Mouse (Mus musculus) adrenal gland, postnatal 36 days (tissue): Measurements from ENCODE around the gene Gxylt2. TPM values are rescaled to one million over a fixed set of nuclear protein-coding genes. Genes with fewer than 3 reads are reported as not detected.

Source experiments
- DNase-seq, 2 experiments: peaks; one replicate each; pipeline ENCODE4 v3.0.0; 2021; ENCODE audit warnings: mixed read lengths in 1 of 2
- long read RNA-seq, 2 experiments: library from polyadenylated mRNA; stranded (forward); transcript quantifications; one replicate each; pipeline ENCODE4 v2.0.0; 2021; ENCODE audit warnings: borderline sequencing depth in 2 of 2
- total RNA-seq, 2 experiments: library from RNA; stranded (reverse); gene quantifications; 2 replicates each; pipeline ENCODE4 v1.2.3; 2021

Gene Gxylt2
- under 1 TPM; 0.69 to 0.83 TPM for total RNA-seq
- long read RNA-seq, experiment 1: 0 reads
- long read RNA-seq, experiment 2: 0 reads

DNA sequence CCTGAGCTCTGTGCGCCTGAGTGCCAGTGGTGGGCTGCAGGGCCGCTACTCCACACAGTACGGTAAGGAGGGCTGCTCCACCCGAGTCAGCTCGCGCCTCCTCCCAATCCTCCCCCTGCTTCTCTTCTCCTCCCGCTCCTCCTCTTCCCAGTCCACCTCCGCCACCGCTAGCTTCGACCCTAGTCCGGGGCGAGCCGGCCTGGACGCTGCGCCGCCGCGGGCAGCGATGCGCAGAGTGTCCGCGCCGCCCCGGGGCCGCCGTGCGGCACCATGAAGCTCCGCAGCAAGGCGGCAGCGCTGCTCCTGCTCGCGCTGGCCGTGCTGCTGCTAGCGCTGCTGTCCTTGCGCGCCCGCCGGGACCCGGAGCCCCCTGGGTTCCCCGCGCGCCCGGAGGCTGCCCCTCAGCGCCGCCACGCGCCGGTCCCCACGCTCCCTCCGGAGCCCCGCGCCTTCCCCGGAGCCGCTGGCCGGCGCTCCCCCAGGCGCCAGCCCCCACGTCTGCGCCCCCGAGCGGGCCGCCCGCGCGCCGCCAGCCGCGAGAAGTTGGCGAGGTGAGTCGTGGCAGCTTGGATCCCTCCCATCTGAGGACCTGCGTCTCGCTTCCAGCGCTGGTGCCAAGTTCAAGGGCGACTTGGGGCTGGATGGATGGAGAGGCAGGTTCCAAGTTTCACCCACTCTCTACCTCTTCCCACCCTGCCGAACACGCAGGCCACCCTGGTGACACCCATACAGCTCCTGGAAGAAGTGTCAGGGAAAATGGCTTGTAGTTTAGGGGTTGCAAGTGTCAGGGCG, at the start of gene Gxylt2:
Gene Gxylt2, plus strand, starts transcription at position 161 of the 792 bp plus-strand sequence.
- peak; percentile 31 to 42 for DNase-seq

DNA sequence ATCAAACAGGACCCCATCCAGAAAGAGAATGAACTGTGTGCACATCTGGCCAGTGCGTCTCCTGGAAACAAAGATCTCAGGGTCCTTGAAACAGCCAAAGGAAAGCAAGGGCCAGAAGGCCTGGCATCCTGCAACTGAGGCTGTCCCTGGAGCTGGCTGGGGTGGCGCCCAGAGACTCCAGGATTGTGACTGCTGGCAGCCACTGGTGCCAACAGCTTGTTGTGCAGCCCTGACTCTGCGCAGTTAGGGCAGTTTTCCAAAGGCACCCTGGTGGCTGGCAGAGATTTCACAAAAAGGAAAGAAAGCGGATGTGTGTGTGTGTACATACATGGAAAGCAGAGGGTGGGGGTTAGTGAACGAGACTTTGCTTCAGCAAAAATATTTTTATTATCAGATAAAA, 44.1 kb upstream of the Gxylt2 start:
- DNase-seq: peak; percentile 75 to 77

DNA sequence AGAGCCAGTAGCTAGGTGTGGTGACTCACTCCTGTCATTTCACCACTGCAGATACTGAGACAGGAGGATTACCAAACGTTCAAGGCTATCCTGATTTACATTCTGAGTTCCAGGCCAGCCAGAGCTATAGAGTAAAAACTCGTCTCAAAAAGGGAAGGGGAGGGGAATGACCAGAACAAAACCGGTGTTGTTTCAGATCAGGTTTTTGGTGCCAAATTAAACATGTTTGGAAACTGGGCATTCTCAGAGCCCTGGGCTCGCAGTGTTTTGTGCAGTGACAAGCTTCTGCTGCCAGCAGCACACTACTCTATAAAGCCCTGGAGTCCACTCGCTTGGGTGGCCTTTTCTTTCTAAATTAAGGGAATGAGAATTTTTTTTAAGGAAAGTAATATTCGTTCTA, 42.3 kb upstream of the Gxylt2 start:
- DNase-seq: no peak

DNA sequence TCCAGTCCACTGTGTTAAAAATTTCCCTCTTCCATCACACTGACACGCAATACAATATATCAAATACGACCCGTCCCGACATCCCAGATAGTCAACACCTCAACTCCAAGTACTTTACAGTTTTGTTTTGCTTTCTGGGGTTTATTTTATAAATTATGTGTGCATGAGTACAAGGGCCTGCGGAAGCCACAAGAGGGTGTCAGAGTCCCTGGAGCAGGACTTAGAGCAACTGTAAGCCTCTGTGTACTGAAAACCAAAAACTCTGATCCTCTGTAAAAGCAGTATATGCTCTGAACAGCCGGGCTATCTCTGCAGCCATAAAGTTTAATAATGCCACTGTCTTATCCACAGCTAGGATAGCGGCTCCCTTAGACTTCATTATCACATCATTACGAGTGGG, 36.9 kb upstream of the Gxylt2 start:
- DNase-seq: no peak

DNA sequence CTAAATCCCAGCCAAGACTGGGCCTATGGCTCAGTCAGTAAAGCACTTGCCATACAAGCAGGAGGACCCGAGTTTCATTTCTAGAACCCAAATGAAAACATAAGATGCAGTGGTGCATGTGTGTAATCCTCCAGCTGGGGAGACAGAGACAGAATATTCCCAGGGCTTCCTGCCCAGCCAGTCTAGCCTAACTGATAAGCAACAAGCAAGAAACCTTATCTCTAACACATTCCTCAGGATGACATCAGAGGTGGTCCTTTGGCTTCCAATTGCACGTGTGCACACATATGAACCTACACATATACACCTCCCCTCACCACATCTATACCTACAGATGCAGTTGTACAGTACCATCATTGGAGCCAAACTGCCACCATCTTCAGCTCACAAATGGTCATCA, 35.7 kb upstream of the Gxylt2 start:
- DNase-seq: no peak

DNA sequence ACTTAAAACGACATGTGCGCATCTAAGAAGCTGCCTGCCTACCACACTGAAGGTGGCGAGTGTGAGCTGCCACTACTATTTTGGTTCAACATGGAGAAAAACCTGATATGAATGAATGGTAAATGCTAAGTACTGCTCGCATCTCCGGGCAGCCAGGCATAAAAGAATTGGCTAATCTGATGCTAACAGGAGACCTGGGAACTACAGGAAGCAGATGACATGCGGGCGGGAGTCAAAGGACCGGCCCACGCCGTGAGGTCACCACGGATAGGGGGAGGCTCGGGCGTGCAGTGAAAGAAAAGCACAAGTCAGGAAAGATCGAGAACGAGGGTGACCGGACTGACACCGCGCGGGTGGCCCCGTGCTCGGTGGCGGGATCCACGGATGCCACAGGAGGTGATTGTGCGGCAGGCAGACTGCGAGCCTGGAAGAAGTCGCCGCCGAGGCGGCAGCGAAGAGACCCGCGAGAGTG, 34.1 kb upstream of the Gxylt2 start:
- peak; percentile 74 to 79 for DNase-seq

DNA sequence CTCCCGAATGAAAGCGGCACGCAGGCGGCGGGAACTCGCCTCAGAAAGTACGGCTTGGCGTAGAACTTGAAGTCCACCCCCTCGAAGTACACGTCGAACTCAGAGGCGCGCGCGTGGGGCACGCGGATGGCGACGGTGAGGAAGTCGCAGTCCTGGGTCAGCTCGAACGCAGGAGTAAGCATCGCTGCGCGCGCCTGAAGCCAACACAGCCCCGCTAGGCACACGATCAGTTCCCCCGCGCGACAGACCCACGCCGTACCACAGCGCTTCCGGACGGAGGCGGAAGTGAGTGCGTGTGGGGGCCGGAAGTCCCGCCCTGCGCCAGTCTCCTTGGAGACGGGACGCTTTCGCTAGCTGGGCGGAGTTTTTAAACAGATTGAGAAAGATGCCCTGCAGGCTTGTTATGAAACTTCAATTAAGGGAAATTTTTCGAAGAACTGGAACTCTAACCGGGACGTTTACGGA, 33.6 kb upstream of the Gxylt2 start, which contains the start of gene Shq1:
Gene Shq1, minus strand, starts transcription at position 278 of the 465 bp plus-strand sequence.
- DNase-seq: peak; percentile 90 to 92

DNA sequence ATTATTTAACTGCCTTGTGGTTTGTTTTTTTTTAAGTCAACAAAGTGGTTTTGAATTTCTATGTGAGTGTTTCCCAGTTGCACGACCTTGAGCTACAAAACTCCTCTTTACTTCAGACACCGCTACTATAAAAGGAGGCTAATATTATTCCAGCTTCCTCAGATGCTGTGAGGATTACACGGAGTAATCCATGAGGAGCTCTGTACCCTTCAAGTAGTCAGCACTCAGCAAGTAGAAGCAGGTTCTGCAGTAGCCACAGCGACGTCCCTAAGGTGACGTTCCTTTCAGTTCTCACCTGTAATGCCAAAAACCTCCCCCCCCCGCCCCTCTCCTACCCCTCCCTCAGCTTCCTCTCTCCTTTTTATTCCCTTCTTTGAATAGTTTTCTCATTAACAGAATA, 33.1 kb upstream of the Gxylt2 start:
- no peak for DNase-seq

DNA sequence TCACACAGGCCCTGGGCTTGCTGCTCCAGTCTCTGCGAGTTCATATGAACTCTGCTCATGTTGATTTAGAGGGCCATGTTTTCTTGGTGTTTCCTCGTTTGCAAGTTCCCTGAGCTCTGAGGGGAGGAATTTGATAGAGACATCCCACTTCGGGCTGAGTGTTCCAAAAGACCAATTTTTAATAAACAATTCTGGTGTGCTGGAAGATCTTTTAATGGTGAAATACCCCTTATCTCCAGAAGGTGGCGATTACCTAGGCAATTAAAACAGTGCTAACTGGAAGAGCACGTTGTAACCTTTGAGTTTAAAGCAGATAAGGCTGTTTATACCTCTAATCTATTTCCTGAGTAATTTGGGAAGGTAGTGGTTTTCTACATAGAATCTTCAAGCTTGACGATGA, 29.6 kb upstream of the Gxylt2 start:
- no peak for DNase-seq

DNA sequence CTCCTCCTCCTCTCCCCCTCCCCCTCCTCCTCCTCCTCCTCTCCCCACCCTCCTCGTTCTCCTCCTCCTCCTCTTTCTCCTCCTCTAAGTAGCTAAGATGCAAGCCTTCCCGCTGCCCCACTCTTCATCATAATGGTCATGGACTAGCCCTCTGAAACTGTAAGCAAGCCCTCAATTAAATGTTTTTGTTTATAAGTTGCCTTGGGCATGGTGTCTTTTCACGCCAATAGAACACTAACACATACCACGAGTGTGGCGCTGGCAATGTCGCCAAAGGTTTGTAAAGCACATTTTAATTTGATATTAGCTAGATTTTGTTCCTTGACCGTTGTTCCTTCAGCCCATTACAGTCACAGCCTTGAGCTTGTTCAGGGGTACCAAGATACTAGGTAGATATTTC, 28.1 kb upstream of the Gxylt2 start:
- no peak for DNase-seq

DNA sequence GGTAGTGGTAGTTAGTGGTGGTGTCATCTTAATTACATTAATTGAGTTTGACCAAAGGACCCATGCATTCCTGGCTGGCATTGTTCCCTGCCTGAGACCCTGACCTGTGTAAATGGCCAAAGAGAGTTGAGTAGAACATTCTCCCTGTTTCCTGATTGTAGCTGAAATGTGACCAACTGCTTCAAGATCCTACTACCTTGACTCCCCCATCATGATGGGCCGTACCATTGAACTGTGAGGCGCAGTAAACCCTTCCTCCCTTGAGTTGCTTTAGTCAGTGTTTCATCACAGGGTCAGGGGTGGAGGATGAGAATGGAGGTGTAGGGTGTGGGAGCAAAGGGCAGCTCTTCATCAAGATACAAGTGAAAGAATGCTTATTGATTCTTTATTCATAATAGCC, 25.9 kb upstream of the Gxylt2 start:
- no peak for DNase-seq

DNA sequence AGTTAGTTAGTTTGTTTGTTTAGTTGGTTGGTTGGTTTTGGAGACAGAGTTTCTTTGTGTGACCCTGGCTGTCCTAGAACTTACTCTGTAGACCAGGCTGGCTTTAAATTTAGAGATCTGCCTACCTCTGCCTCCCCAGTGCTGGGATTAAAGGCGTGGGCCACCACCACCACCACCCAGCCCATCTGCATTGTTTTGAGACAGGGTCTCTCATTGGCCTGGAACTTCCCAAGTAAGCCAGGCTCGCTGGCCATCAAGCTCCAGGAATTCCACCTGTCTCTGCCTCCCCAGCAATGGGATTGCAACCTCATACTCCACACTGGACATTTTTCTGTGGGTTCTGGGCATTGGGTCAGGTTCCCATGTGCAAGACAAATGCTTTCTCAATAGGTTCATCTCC, 18.2 kb upstream of the Gxylt2 start:
- no peak for DNase-seq

DNA sequence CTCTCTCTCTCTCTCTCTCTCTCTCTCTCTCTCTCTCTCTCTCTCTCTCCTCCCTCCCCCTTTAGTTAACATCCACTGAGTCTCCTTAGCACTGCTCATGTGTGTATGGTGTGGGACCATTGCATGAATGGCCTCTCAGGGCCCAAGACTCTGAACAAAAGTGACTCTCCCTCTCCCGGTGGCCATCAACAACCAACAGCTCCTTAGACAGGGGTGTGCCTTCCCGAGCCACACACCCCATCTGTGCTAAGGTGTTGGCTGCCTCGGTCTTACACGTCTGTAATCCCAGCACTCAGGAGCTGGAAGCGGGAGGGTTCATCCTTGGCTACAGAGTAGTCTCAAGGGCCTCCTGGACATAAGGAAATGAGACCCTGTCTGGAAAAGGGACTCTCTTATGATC, 4.5 kb upstream of the Gxylt2 start:
- DNase-seq: no peak

DNA sequence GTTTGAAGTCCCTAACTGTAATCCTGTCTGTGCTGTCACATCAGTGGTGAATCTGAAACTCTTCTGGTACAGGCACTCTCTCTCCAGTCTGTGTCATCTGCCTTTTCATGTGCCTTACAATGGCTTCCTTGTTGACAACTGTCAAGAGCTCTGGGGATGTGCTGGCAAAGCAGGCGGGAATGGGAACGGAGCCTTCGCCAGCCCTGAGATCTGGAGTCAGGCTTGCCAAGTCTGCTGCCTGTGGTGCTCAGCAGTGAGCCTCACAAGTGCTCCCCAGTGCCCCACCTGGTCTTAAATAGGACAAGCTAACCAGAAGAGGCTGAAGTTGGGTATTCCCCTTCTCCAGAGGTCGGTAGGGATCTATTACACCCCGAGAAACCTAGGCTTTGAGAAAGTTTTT, 3.8 kb upstream of the Gxylt2 start:
- no peak for DNase-seq

DNA sequence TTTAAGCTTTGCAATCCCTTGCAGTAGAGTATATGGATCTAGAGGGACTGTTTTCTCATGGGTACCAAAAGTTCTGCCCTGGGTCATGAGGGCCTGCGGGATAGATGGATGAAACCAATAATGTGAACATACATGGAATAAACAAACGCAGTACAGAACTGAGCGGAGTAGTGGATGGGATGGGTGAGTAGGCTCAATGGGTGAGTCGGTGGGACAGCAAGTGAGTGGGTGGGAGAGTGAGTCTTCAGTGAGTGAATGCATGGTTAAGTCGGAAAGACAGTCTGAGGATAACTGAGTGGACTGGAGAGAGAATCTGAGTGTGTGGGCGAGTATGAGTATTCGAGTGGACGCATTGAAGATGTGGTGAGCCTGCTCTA, 349 bp upstream of the Gxylt2 start:
- no peak for DNase-seq

DNA sequence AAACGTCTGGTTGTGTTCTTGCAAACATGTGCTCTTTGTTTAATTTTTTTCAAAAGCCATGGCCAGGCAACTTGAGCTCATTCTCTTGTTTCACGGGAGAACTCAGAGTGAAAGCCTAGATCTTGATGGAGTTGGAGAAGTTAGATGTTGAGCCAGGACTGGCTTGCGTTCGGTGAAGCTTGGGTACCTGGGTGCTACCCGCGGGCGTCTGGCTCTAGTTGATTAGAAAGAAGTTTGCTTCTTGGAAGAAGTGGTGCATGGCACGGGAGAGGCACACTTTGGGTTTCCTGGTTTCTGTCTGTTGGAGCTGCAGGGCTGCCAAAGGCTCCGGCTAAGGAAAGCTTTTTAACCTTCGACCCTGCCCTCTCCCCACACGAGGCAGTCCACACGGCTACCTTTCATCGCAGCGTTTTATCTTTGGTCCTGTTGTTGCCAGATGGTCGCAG, 855 bp downstream of the Gxylt2 start:
- no peak for DNase-seq

DNA sequence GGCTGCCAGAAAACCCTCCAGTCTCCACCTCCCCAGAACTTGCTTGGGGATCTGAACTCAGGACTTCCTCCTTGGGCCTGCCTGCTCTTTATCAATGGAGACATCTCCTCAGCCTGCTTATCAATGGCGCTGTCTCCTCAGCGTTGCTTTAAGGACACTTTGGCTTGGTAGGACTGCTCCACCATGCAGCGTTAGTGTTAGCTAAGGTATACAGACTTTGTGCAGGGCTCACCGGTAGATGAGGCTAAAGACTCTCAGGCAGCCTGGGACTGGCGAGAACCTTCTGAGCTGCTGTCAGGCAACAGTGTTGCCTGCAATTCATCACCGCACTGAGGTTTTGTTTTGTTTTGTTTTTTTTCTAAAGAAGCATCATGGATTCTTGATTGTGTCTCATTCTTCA, 2.3 kb downstream of the Gxylt2 start:
- DNase-seq: no peak

DNA sequence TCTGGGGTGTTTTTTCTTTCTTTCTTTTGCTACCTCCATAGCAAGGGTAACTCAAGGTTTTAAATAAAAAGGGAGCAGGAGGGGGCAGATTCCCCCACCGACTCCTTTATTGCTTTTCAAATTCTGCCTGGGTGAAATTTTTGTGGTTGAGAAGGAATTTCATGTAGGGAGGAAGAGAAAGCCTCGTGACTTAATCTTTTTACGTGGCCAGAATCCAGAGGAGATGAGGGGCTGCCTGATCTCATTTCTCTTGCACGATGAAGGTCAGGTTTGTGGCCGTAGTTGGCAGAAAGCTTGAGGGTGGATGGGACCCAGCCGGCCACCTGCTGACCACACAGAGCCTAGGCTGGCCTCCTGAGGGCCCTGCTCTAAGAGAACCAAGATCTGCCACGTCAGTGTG, 3.0 kb downstream of the Gxylt2 start:
- DNase-seq: no peak

DNA sequence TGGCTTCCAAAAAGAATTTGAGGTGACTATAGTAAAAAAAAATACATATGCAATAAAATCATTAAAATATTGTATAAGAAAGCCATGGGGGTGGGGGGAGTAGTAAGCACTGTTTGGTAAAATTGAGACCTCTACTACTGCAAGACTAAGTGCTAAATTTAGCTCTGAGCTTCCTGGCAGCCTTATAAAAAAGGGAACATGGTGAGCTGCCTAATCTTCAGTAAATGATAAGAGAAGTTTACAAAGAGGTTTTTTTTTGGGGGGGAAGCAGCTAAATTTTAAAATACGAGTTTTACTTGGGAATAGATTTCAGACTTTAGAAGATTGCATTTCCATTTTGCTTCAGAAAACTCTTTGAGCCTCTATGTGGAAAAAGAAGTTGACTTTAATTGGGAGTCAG, 3.7 kb downstream of the Gxylt2 start:
- DNase-seq: no peak

DNA sequence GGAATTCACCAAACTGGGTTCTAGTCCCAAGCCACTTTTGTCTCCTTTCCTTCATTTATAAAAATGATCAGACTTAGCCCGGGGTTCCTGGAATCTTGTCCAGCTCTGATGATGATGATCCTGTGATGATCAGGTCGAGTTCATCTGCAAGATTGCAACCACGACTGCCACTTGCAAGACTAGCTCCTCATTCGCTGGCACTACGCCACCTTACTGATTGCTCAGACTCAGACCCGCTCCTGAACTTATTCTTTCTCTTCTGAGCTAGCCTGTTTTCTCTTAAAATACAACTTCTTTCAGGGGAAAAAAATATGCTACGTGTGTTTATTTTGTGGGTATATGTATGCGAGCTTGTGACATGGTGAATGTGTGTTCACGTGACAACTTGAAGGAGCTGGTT, 4.5 kb downstream of the Gxylt2 start:
- peak in 1 of 2 experiments; percentile 16 for DNase-seq

DNA sequence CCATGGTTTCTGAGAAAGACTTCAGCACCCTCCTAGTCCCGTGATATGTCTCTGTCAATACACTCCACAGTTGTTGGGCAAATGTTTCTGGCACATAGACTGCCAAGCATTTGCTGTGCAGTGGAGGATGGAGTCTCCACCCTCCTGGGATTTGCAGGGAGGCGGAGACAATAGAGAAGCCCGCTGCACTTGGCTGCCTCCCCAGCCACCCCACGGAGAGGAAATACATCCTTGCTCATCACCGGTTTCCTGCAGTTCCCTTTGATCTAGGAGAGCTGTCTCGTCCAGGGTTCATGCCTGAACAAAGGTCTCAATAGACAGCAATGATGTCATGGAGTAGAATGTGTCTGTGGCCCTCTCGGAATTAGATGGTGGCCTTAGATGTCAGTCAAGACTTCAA, 4.9 kb downstream of the Gxylt2 start:
- peak; percentile 63 to 79 for DNase-seq

DNA sequence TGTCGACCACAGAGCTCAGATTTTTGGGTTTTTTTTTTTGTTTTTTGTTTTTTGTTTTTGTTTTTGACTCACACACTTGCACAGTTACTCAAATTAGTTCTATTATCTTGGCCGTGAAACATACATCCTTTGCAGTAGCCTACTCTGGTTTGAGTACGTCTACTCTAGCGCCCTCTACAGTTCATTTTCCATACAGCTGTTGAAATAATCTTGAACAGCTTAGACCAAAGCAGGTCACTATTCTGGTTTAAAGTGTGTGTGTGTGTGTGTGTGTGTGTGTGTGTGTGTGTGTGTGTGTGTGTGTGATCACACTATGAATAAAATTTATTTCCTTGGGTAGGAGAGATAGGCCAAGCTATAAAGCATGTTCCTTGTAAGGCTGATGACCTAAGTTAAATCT, 5.6 kb downstream of the Gxylt2 start:
- no peak for DNase-seq

DNA sequence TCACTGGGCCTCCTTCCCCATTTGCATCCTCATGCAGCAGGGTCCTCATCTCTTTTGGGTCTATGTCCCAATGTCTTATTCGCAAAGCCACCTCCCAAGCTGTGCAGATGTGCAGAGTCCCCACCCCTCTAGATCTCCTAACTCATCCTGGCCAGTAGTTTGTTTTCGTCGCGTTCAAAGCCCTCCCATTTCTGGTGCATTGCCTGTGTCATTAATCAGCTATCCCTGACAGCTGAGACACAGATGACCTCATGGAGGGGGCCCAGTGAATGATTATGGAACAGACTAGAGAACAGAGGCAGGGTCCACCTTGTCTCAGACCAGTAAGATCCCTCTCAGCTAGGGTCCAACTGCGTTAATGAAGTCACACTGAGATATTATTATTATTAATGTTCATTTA, 6.3 kb downstream of the Gxylt2 start:
- DNase-seq: no peak

DNA sequence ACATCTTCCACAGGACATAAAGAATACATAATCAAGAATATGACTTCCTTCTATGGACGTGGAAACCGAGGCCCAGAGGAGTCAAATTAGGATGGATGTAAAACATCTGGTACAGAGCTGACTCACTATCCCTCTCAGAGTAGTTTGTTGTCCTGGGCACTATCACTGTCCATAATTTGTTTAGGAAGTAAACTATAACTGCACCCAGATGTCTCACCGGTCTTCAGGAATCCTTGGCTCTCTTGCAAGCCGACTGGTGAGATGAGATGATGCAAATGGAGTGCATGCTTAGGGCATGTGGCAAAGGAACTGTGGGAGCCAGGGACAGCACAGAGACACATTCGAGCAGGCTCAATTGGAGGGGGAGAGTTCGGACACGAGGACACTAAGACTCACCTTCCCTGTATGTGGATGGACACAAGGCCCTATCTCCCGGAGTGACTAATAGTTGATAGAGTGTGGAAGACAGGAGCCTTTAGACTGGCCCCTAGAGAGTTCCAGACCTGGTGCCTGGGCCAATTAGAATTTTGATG, 10.8 kb downstream of the Gxylt2 start:
- no peak for DNase-seq
